Mouse (Mus musculus): ENCODE results near the gene Gja6.

Gja6 gene

DNA sequence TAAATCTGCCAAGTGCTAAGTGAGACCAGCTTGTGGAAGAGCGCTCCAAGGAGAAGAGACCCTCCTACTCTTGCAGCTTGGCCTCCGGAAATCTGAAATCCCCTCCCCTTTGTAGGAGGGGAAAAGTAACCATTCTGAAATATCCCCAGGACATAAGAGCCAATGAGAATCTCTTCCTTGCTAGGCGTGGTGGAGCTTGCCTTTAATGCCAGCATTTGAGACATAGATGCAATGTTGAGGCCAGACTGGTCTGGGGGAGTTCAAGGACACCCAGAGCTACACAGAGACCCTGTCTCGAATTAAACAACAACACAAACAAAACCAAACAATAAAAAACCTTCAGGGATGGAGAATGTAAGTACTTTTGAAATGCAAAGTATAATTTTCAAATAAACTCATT lies at the start of gene Gja6:
Gene Gja6 (minus strand): TSS at position 101 of the 400 bp plus-strand sequence.
- no peak for DNase-seq (ENCODE audit: low read depth, low spot score)

DNA sequence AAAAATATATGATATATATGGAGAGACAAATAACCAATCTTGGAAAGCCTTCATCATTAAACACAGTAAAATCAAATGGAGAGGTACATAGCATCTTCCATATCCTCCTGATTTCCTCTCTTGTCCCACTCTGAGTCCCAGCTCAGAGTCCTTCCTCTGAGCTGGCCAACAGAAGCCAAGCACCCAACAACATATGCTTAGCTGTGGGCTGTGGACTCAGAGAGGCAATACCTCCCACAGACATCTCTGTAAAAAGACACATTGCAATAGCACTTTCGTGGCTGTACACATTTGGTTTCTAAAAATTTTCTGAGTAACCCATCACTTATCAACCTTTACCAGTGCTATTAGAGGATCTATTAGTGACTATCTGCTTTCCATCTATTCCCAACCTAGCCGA lies 42.7 kb upstream of the Gja6 start:
- DNase-seq (ENCODE audit: low read depth, low spot score): no peak

DNA sequence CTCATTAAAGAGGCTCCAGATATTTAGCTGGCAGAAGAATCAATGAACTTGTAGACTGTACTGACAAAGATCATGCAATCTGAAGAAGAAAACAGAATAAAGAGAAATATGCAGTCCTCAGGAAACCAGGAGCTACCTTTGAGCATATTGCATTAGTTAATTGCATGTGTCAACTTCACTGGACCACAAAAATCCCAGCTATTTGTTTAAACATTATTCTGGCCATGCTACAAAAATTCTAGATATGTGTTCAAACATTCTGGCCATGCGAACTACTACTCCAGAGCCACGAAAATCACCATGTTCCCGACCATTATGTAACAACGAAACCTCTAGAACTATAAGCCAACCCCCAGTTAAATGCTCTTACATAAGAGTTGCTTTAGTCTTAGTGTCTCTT lies 37.9 kb upstream of the Gja6 start:
- no peak for DNase-seq (ENCODE audit: low read depth, low spot score)

DNA sequence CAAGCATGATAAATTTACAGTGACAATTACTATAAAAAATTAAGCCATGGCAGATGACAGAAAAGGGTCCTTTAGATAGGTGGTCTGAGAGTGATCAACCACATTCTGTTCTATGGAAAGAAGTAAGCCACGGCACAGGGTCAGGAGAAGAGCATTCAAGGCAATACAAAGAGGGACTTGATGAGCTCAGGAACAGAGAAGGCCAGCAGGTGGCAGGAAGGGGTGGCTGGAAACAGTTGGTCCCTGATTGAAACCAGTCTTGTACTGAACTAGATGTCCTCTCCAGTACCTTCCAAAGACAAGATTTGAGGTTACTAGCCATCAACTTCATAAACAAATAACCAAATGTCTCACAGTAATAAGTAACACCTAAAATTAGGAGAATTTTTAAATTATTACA lies 28.7 kb upstream of the Gja6 start:
- DNase-seq (ENCODE audit: low read depth, low spot score): no peak

DNA sequence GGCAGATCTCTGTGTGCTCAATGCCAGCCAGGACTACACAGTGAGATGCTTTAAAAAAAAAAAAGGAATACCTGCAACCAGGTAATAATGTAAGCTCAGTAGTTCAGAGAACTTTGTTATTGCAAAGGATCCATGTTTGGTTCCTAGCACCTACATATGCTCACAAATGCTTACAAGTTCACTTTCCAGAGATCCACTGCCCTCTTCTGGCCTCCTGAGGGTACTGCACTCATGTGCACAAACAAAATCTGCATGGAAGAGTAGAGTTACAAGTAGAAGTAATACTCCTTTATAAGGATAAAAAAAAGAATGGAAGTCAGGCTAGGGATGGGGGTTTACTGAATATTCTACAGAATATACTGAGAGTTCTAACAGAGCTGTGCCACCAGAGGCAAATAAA lies 23.8 kb upstream of the Gja6 start:
- no peak for DNase-seq (ENCODE audit: low read depth, low spot score)

DNA sequence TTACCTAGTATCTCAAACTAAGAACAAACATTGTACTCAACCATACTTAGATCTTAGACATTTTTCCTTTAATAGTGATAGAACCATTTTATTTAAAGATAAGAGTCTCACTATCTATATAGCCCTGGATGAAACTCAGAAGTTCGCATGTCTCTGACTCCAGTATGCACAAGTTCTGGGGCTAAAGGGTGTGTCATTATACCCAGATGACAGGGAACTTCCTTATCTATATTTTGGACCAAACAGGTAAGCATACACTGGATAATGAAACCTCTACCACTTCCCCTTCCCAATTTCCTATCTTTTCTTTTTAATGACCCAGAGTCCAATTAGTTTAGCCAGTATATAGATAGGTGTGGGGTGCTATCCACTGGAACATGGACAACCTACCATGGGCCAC lies 22.0 kb upstream of the Gja6 start:
- no peak for DNase-seq (ENCODE audit: low read depth, low spot score)

DNA sequence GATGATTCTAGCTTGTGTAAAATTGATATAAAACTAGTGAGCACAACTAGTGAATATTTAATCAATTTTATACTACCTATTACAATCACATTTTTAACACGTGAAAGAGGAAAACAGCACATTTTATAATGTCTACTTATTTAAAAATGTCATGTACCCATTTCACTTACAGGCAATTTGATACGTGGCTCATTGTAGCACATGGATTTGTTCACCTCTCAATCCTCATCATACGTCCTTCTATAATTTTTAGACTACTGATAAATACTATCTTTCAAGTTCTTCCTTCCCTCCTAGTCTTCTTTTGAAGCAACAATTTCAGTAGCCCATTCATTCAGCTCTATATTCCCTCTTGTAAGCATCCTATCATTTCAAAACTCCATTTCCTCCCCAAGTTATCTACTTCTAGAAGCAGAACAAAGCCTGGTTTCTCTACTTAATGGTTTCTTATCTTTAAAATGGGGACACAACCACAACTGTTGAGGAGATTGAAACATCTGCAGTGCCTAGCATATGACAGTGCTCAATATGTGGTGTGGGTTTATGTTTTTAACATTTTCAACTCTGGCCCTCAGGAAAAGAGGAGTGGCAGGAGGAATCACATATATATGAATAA lies 12.3 kb upstream of the Gja6 start:
- DNase-seq (ENCODE audit: low read depth, low spot score): no peak

DNA sequence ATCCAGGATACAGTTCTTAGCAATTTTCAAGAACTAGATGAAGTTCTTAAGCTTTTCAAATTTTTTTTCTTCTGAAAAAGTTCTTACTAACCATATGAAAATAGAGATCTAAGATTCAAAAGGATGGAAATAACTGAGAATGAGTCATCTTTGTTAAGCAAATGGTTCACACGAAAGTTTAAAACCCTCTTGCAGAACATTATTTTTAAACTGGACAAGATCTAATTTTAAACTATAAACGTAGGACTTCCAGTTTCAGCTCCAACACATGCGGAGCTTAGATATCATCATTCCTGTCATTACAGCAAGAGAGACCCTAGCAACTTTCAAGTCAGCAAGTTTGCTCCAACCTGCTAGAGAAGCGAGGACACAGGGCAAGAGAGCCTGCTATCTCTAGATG lies 375 bp downstream of the Gja6 start:
- no peak for DNase-seq (ENCODE audit: low read depth, low spot score)

DNA sequence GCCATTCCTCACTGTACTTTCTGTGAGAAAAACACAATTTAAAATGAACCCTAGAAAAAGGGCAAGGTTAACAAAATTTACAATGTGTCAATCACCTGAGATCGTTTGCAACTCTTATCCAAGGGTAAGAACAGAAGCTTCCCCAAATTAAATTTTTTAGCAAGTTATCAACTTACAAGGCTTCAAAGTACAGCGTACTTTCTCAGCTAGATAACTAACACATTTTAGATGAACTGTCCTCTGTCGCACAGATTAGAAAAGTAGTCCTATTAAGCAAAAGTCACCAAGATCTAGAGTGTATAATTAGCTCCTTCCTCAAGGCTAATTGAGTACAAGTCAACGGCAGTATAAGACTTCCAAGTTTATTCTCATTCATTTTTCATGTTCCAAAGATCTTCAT lies 939 bp downstream of the Gja6 start:
- no peak for DNase-seq (ENCODE audit: low read depth, low spot score)

DNA sequence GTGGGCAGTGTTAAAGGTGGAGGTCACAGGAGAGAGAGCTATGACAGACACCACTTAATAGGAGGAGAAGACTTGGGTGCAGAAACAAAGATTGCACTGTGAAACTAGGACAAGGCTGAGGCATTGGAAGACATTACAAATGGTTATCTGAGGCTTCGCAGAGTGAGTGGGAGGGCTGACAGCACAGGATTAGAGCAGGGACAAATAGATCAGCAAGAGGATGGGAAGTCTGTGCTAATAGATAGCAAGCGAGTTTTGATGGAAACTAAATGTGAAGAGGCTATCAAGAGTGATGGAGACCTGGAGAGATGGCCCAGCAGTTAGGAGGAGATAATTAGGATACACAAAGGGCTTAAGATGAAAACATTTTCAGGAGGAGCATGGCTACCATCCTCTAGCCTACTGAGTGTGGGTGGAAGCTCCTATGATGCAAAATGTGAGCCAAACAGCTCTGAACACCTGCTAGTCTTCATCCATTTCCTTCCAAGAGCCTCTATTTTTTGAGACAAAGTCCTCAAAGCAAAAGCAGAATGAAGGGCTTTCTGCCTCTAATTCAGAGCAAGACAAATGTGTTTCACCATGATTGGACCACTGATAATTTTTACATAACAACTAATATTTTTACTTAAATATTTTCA lies 1.7 kb downstream of the Gja6 start:
- DNase-seq (ENCODE audit: low read depth, low spot score): no peak

DNA sequence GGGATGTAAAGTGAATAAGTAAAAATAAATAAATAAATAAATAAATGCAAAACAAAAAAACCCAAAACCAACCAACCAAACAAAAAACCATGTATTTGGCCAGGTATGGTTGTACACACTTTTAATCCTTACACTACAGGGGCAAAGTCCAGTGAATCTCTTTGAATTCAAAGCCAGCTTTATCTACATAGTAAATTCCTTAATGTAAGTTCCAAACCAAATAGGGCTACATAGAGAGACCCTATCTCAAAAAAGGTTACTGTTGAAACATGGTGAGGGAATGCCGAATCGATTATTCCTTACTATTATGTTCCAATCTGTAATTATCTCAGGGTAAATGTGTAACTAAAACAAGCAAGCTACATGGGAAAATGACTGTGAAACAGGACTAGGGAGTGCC lies 5.7 kb downstream of the Gja6 start:
- no peak for DNase-seq (ENCODE audit: low read depth, low spot score)

DNA sequence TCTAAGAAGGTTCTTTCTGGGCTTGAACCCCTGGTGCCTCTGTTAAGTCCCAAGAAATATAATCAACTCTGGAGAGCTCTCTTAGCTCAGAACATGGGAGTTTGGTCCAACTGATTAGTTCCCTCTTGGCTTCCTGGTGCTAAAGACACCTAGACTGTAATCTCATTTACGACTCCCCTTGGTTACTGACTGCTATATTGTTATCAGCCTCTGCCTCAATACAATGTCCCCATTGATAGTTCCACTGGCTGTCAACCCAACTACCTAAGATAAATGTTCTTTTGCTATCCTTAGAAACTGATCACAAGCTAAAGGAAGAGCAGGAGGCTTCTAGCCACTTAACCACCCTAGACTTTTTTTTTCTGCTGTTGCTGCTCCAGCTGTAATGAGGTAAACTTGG lies 14.8 kb downstream of the Gja6 start:
- no peak for DNase-seq (ENCODE audit: low read depth, low spot score)

DNA sequence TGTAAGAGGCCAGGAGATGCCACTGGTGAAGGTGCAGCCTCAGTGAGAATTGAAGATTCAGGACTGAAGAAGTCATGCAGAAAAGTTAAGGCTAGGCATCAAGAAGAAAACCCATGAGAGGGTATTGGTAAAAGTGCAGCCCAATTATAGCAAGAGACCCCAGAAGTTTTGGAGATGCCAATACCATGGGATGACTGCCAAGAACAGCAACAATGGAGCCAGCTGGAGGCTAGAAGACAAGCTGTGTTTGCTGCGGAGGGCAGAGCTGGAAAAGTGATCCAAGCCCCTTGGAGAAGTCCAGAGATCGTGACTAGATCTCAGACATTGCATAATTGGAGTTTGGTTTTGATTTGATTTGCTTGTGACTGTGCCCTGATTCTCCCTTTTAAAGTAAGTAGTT lies 20.6 kb downstream of the Gja6 start:
- DNase-seq (ENCODE audit: low read depth, low spot score): no peak

DNA sequence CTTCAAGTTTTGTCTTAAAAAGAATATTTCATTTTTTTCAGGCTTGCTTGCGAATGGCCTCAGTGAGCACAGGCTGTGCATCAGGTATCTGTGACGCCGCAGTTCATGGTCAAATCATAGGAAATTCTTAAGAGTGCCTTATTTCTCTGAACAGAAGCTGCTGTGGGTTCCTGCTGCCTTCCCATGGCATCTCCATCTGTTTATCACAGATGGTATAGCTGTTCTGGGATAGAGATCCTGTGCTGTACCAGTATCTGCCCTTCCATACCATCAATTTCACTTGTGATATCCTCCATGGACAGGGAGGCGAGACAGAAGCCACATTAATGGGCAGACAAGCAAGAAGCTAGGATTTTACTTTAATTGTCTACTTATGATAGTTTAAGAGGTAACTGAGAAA lies 40.3 kb downstream of the Gja6 start:
- no peak for DNase-seq (ENCODE audit: low read depth, low spot score)

DNA sequence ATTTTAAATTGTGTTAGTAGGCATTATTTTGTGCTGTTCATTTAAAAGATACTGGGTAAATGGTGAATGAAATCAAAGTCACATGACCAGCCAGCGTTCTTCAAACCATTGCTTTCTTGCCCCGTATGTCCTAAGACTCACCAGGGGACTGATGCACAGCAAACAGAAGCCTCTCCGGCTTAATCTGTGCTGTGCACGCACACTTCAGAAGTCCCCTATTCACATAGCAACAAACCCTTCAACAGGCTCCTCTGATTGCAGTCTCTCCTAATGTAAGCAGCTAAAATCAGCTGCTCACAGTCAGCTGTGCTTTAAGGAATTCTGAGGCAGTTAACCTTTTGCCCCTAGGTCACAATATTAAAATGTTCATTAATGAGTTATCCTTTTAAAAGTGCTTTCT lies 41.8 kb downstream of the Gja6 start:
- DNase-seq (ENCODE audit: low read depth, low spot score): no peak

DNA sequence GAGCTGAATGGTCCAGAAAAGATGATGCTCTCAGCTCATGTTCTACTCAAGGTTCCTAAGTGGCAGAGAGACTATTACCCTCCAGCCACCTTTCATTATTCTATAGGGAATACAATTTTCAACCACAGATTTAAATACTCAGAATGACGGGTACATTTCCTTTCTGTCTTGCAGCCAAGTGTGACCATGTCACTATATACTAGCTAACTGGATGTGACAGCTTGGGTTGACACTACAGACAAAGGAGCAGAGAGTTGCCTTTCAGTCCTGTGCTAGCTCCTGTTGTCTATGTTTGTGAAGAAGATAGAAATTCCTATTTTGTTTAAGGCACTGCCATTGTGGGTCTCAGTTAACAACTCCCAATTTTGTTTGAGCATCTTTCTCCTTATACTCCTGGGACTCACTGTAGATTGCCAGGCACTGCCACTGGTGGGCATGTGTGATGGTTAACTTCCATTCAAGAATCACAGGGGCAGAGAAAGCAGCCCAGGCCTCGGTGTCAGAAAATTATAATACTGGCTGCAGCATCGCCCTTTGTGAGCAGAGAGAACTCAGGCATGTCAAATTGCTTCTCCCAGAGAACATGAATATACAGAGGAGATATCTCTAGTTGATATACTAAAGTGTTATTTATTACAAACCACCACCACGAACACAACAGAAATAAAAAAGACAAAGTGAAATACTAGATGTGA lies 43.0 kb downstream of the Gja6 start:
- no peak for DNase-seq (ENCODE audit: low read depth, low spot score)
